Mouse (Mus musculus) left cerebral cortex, adult 8-10 months (tissue): Measurements from ENCODE around the gene Jph2. TPM values are rescaled to one million over a fixed set of nuclear protein-coding genes. Genes with fewer than 3 reads are reported as not detected.
"Not testable (repeated sequence)": the region's sequence is repeated elsewhere in the genome, so short reads cannot be mapped to it uniquely, and the experiment has no call there.

Experiments used
- DNase-seq, 2 experiments: peaks; one replicate each; pipeline ENCODE4 v3.0.0; 2022; ENCODE audit warnings: low spot score in 2 of 2
- total RNA-seq, 4 experiments: library from RNA; stranded (reverse); gene quantifications; 2 replicates each; pipeline ENCODE4 v1.2.4; 2022

Gene Jph2
- total RNA-seq, 4 experiments from 2014 or later: 0.49 to 0.85 (median 0.71) TPM

GRCm38 (mm10) chr2:163411840-163412239, 14.0 kb upstream of the Jph2 start:
- no peak for DNase-seq

GRCm38 (mm10) chr2:163411344-163411743, 13.6 kb upstream of the Jph2 start:
- DNase-seq: not testable (repeated sequence)

- DNase-seq: no peak
These were observed 12.4 kb upstream of the Jph2 start for GRCm38 (mm10) chr2:163410211-163410610.

GRCm38 (mm10) chr2:163404037-163404815, 6.4 kb upstream of the Jph2 start:
- DNase-seq: no peak

GRCm38 (mm10) chr2:163401221-163401620, 3.4 kb upstream of the Jph2 start:
- DNase-seq: peak; percentile 46 to 63

GRCm38 (mm10) chr2:163399222-163399621, 1.4 kb upstream of the Jph2 start:
- DNase-seq: no peak

GRCm38 (mm10) chr2:163398770-163399169, 977 bp upstream of the Jph2 start:
- DNase-seq: no peak

GRCm38 (mm10) chr2:163397071-163397470, 722 bp downstream of the Jph2 start:
- DNase-seq: no peak

GRCm38 (mm10) chr2:163394977-163395376, 2.8 kb downstream of the Jph2 start:
- DNase-seq: no peak

- no peak for DNase-seq
These were observed 3.8 kb downstream of the Jph2 start for GRCm38 (mm10) chr2:163393976-163394375.

GRCm38 (mm10) chr2:163393241-163393640, 4.6 kb downstream of the Jph2 start:
- no peak for DNase-seq

GRCm38 (mm10) chr2:163392436-163392835, 5.4 kb downstream of the Jph2 start:
- no peak for DNase-seq

GRCm38 (mm10) chr2:163386423-163387190, 11.2 kb downstream of the Jph2 start:
- no peak for DNase-seq

- no peak for DNase-seq
These were observed 12.7 kb downstream of the Jph2 start for GRCm38 (mm10) chr2:163385126-163385525.

GRCm38 (mm10) chr2:163381246-163381645, 16.5 kb downstream of the Jph2 start:
- no peak for DNase-seq

- no peak for DNase-seq
These were observed 18.4 kb downstream of the Jph2 start for GRCm38 (mm10) chr2:163379366-163379765.

- DNase-seq: no peak
These were observed 21.7 kb downstream of the Jph2 start for GRCm38 (mm10) chr2:163376082-163376481.

- no peak for DNase-seq
These were observed 22.3 kb downstream of the Jph2 start for GRCm38 (mm10) chr2:163375468-163375867.

- no peak for DNase-seq
These were observed 25.2 kb downstream of the Jph2 start for GRCm38 (mm10) chr2:163372627-163373026.

GRCm38 (mm10) chr2:163370175-163370574, 27.6 kb downstream of the Jph2 start:
- no peak for DNase-seq

- DNase-seq: no peak
These were observed 32.8 kb downstream of the Jph2 start for GRCm38 (mm10) chr2:163364785-163365541.
